Mouse (Mus musculus) CH12.LX (cell line): ENCODE measurements around the gene Dkkl1. TPM values are rescaled to one million over a fixed set of nuclear protein-coding genes. Genes with fewer than 3 reads are reported as not detected.
A peak's percentile ranks its signal among the peaks of the same experiment; 100 is the strongest.

Source experiments
- DNase-seq: peaks from one replicate; pipeline ENCODE4 v3.0.0-alpha.2; 2013; ENCODE audit errors: extremely low read depth
- H3K27ac ChIP-seq: 2 replicates; pipeline ENCODE4 v1.5.1; 2012; ENCODE audit warnings: low read depth, mild to moderate bottlenecking, control low read depth, moderate library complexity; ENCODE audit not compliant: insufficient read depth
- H3K27me3 ChIP-seq: replicated peaks from 2 replicates; pipeline ENCODE3; 2012; ENCODE audit warnings: inconsistent platforms
- H3K36me3 ChIP-seq, 2 experiments: replicated peaks in 1 of 2; 2 replicates each; pipeline versions ENCODE3 to v1.6.1; 2012; ENCODE audit warnings: inconsistent platforms in 1 of 2, low read length in 1 of 2, mild to moderate bottlenecking in 1 of 2, mixed read lengths in 1 of 2, moderate library complexity in 1 of 2; ENCODE audit not compliant: control insufficient read depth in 1 of 2, insufficient read depth in 1 of 2
- H3K4me1 ChIP-seq, 2 experiments: 2 replicates each; pipeline ENCODE4 v1.6.1; 2012; ENCODE audit warnings: inconsistent platforms in 1 of 2, moderate library complexity in 1 of 2; ENCODE audit not compliant: insufficient read depth in 2 of 2, control insufficient read depth in 1 of 2
- H3K4me2 ChIP-seq: 2 replicates; pipeline ENCODE4 v1.6.1; 2012; ENCODE audit warnings: low read depth, mild to moderate bottlenecking, control low read depth; ENCODE audit not compliant: poor library complexity, insufficient read depth, severe bottlenecking
- H3K4me3 ChIP-seq, 3 experiments: fragments of 150-350 bp in 1 of 3; sonication (generic) in 1 of 3; replicated peaks in 1 of 3; 2 replicates each; pipeline versions ENCODE3 to v1.5.1; 2011 to 2012; ENCODE audit warnings: low read depth in 2 of 3, low read length in 2 of 3, mild to moderate bottlenecking in 2 of 3, moderate library complexity in 2 of 3, control low read depth in 1 of 3, improper control_type of control experiment in 1 of 3, inconsistent platforms in 1 of 3, mixed read lengths in 1 of 3; ENCODE audit not compliant: poor library complexity in 1 of 3
- H3K79me2 ChIP-seq: replicated peaks from 2 replicates; pipeline ENCODE4 v1.6.1; 2012; ENCODE audit warnings: mild to moderate bottlenecking, moderate library complexity; ENCODE audit not compliant: control insufficient read depth, poor library complexity, insufficient read depth, severe bottlenecking; ENCODE audit errors: extremely low read depth
- H3K9ac ChIP-seq: 2 replicates; pipeline ENCODE4 v1.6.1; 2012; ENCODE audit warnings: low read depth, mild to moderate bottlenecking, control low read depth, moderate library complexity; ENCODE audit not compliant: insufficient read depth
- H3K9me3 ChIP-seq: replicated peaks from 2 replicates; pipeline ENCODE3; 2012; ENCODE audit warnings: low read length, inconsistent platforms, mixed read lengths
- BHLHE40 ChIP-seq: IDR thresholded peaks from 2 replicates; pipeline ENCODE4 v1.6.1; 2011; ENCODE audit warnings: mild to moderate bottlenecking, low read depth, low read length, improper control_type of control experiment
- CHD2 ChIP-seq: IDR thresholded peaks from 2 replicates; pipeline ENCODE4 v1.6.1; 2011; ENCODE audit warnings: low read length, improper control_type of control experiment
- ELF1 ChIP-seq: IDR thresholded peaks from 2 replicates; pipeline ENCODE4 v1.6.1; 2014; ENCODE audit warnings: low read depth, mild to moderate bottlenecking, inconsistent platforms, low read length, improper control_type of control experiment
- GABPA ChIP-seq: IDR thresholded peaks from 2 replicates; pipeline ENCODE4 v1.6.1; 2012; ENCODE audit warnings: low read depth, low read length, improper control_type of control experiment, inconsistent platforms; ENCODE audit not compliant: insufficient replicate concordance
- JUND ChIP-seq: conservative IDR thresholded peaks from 2 replicates; pipeline ENCODE4 v1.6.1; 2011; ENCODE audit warnings: low read depth, low read length, improper control_type of control experiment
- KAT2A ChIP-seq: IDR thresholded peaks from 2 replicates; pipeline ENCODE4 v1.6.1; 2012; ENCODE audit warnings: low read length, improper control_type of control experiment, inconsistent platforms; ENCODE audit not compliant: insufficient replicate concordance
- MAZ ChIP-seq: IDR thresholded peaks from 2 replicates; pipeline ENCODE4 v1.6.1; 2012; ENCODE audit warnings: low read depth, mild to moderate bottlenecking, inconsistent platforms, low read length, improper control_type of control experiment, moderate library complexity
- MXI1 ChIP-seq: IDR thresholded peaks from 2 replicates; pipeline ENCODE4 v1.6.1; 2011; ENCODE audit warnings: mild to moderate bottlenecking, low read depth, low read length, improper control_type of control experiment
- NRF1 ChIP-seq: IDR thresholded peaks from 2 replicates; pipeline ENCODE4 v1.6.1; 2014; ENCODE audit warnings: low read depth, mild to moderate bottlenecking, inconsistent platforms, low read length, improper control_type of control experiment, moderate library complexity
- POLR2A ChIP-seq: IDR thresholded peaks from 2 replicates; pipeline ENCODE4 v1.6.1; 2011; ENCODE audit warnings: low read depth, mild to moderate bottlenecking, improper control_type of control experiment, low read length
- SIN3A ChIP-seq: IDR thresholded peaks from 2 replicates; pipeline ENCODE4 v1.6.1; 2012; ENCODE audit warnings: low read length, improper control_type of control experiment, inconsistent platforms
- TBP ChIP-seq: conservative IDR thresholded peaks from 2 replicates; pipeline ENCODE4 v1.6.1; 2011; ENCODE audit warnings: low read depth, low read length, improper control_type of control experiment
- USF1 ChIP-seq: IDR thresholded peaks from 2 replicates; pipeline ENCODE4 v1.6.1; 2014; ENCODE audit warnings: low read depth, mild to moderate bottlenecking, inconsistent platforms, low read length, improper control_type of control experiment
- ZMIZ1 ChIP-seq: IDR thresholded peaks from 2 replicates; pipeline ENCODE4 v1.6.1; 2012; ENCODE audit warnings: low read depth, mild to moderate bottlenecking, inconsistent platforms, low read length, improper control_type of control experiment
- ZNF384 ChIP-seq: IDR thresholded peaks from 2 replicates; pipeline ENCODE4 v1.6.1; 2012; ENCODE audit warnings: low read depth, low read length, improper control_type of control experiment, inconsistent platforms
- dilution Hi-C: fragments of 300-500 bp; cut with MboI; formaldehyde crosslinking; loops from 2 replicates; pipeline ENCODE4 v1.14.3; 2020; ENCODE audit warnings: low sequenced_read_pairs; ENCODE audit not compliant: extremely low pct_unique_long_range_greater_than_20kb, extremely low pct_ligation_motif_present
- in situ Hi-C: fragments of 300-500 bp; cut with MboI; formaldehyde crosslinking; loops from 3 replicates; pipeline ENCODE4 v1.14.3; 2019; ENCODE audit warnings: low sequenced_read_pairs, low pct_ligation_motif_present, low pct_unique_long_range_greater_than_20kb, mixed read lengths
- polyA plus RNA-seq: library from polyadenylated mRNA; unstranded; fragments of >175 nt; gene quantifications from 2 replicates; pipeline ENCODE4 v1.2.1, GENCODE M21; 2012; ENCODE audit warnings: low read depth; ENCODE audit not compliant: insufficient read length
- total RNA-seq, 2 experiments: library from RNA; depleted of rRNA; stranded (reverse); fragments of 300-350 nt in 1 of 2; fragments of >200 nt in 1 of 2; gene quantifications; 2 replicates each; pipeline ENCODE4 v1.2.3; 2012 to 2014

The Dkkl1 gene
- total and polyA plus RNA-seq, 3 experiments = 0.24 to 1.6 (median 0.44) TPM

DNA sequence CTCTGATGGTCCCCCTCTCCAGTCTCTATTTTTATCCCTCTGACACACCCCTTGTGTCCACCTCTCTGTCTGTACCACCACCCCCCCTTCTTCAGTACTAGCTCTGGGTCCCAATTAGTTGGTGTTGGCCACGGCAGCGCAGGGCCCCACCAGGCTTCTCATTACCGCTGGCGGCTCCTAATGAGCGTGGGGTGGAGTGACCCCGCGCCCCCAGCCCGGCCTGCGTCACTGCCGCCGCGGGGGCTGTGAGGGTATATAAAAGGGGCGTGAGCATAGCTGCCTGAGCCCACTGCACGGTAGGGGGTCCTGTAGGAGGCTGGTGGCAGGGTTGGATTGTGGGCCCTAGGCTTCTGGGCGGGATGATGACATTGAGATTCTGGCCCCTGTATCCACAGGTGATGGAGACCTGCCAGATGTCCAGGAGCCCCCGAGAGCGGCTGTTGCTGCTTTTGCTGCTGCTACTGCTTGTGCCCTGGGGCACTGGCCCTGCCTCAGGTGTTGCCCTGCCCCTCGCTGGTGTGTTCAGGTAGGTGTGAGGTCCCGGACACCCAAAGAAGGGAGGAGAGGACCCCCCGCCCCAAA is 31.0 kb downstream of the Dkkl1 start, which contains the start of gene Pth2:
Gene Pth2, plus strand, starts transcription at position 100 of the 582 bp plus-strand sequence.
- peaks cover 95% of the 10 kb centered on the region for H3K27me3 ChIP-seq
- TF ChIP-seq SIN3A (no peak), GABPA (no peak), KAT2A (no peak), MXI1 (no peak), MAZ (no peak), ZNF384 (no peak), USF1 (no peak), POLR2A (no peak), ELF1 (no peak), TBP (no peak)
- H3K4me3 ChIP-seq = no peak within 1 kb of the TSS
- DNase-seq = no peak
- dilution Hi-C loops = no loop called here
- H3K4me2 ChIP-seq = 0 out of 2 replicates have a peak within 1 kb of the TSS, but pooled peaks have one; percentile 56
- H3K4me1 ChIP-seq = peaks cover 0 to 9% of the 10 kb centered on the region in 2 experiments; a peak in 2 of 4 replicates
- in situ Hi-C loops = no loop called here
- no peak within 1 kb of the TSS for H3K9ac ChIP-seq
- no peak within 1 kb of the TSS for H3K27ac ChIP-seq
- H3K9me3 ChIP-seq = peaks cover 2% of the 10 kb centered on the region
- no peaks in the 10 kb centered on the region for H3K36me3 ChIP-seq
- no peaks in the 10 kb centered on the region for H3K79me2 ChIP-seq

DNA sequence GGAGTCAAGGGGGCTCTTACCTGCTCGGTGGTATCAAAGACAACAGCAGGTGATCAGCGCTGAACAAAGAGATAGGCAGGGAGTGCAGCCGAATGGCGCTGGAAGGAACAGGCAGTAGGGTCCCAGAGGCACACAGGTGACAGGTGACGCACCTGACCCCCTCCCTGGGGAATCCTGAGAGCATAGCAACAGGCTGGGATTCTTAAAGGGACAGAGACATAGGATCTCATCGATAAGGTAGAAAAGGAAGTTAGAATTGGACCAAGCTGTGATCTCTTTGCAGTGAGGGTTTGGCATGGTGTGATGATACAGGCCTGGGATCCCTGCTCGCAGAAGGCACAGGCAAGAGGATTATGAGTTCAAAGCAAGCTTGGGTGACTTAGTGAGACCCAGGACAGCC is 32.5 kb downstream of the Dkkl1 start, which contains the start of gene Gfy:
Gene Gfy, minus strand, starts transcription at position 101 of the 400 bp plus-strand sequence.
- Histone ChIP-seq H3K36me3 (no peaks in the 10 kb centered on the region), H3K4me2 (no peak within 1 kb of the TSS), H3K27ac (no peak within 1 kb of the TSS), H3K9me3 (peaks cover 2% of the 10 kb centered on the region), H3K9ac (no peak within 1 kb of the TSS), H3K4me3 (no peak within 1 kb of the TSS), H3K27me3 (peaks cover 95% of the 10 kb centered on the region), H3K79me2 (no peaks in the 10 kb centered on the region), H3K4me1 (peaks cover 6 to 16% of the 10 kb centered on the region in 2 experiments)
- no peak for TF ChIP-seq ZMIZ1
- no peak for TF ChIP-seq NRF1
- in situ Hi-C loops (no loop called here), dilution Hi-C loops (no loop called here)
- no peak for DNase-seq

DNA sequence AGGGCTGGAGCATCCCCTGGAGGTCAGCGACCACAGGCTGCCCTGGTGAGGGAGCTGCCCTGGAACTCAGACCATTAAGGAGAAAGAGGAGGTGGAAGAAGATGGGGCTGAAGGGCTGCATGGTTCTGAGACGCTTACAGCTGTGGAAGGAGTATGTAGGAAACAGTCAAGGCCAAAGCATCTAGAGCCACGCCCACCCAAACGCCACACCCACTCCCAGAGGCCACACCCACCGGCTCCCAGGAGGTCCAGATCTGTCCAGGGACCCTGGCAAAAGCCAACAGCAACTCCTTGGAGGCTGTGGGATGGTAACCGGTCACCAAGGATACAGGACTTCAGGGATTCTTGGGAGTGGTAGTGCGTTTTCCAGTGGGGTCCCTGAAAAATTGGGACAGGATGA is 33.4 kb downstream of the Dkkl1 start:
- in situ Hi-C loops = no loop called here
- dilution Hi-C loops = no loop called here
- Histone ChIP-seq H3K27me3 (peaks cover 88% of the 10 kb centered on the region), H3K4me3 (no peak overlapping the region), H3K79me2 (no peaks in the 10 kb centered on the region), H3K4me1 (peaks cover 7 to 18% of the 10 kb centered on the region in 2 experiments), H3K4me2 (no peak overlapping the region), H3K9me3 (peaks cover 2% of the 10 kb centered on the region), H3K27ac (no peak overlapping the region), H3K36me3 (no peaks in the 10 kb centered on the region), H3K9ac (no peak overlapping the region)
- DNase-seq = no peak
- TF ChIP-seq NRF1 (no peak), CHD2 (no peak), BHLHE40 (no peak), MXI1 (no peak), ZNF384 (no peak), JUND (no peak), TBP (no peak)
